Mouse (Mus musculus) layer of hippocampus, postnatal 36 days (tissue): Measurements from ENCODE around the gene Gm5169. TPM values are rescaled to one million over a fixed set of nuclear protein-coding genes. Genes with fewer than 3 reads are reported as not detected.
"Not testable (repeated sequence)": the region's sequence is repeated elsewhere in the genome, so short reads cannot be mapped to it uniquely, and the experiment has no call there.

Source experiments
- DNase-seq, 2 experiments: peaks; one replicate each; pipeline ENCODE4 v3.0.0; 2022
- total RNA-seq, 2 experiments: library from RNA; stranded (reverse); gene quantifications; 2 replicates each; pipeline ENCODE4 v1.2.3; 2021

The Gm5169 gene
- total RNA-seq: not detected

GRCm38 (mm10) chrX:25301355-25301754 lies at the start of gene Gm5169:
Gene Gm5169, minus strand, starts transcription at chrX:25301455.
- not testable (repeated sequence) for DNase-seq

DNA sequence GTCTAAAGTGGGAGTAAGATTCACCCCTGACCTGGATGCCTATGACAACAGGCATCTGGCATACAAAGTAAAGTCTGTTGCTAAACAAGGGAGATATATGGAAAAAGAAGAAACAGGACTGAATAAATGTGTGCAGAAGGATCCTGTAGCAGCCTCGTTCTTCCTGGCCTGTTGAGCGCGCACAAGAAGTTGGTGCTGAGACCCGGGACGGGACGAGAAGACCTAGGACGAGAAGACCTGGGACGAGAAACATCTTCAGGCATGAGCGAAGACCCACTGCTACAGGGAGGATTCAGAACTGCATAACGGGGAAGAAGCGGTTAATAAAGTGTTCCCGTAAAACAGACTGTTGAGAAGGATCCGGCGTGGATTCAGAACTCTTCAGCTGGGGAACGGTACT lies 46.2 kb upstream of the Gm5169 start:
- DNase-seq: not testable (repeated sequence)
